Mouse (Mus musculus): ENCODE results near the gene Rab7. TPM values are rescaled to one million over a fixed set of nuclear protein-coding genes. Genes with fewer than 3 reads are reported as not detected.

The Rab7 gene
- total RNA-seq, 2 experiments from 2014 or later, result 263 to 266 TPM

Small RNA genes lying within 50 kb of the gene (microRNA-seq; reads per million reads assigned to microRNA genes)
- gene Gm47286, result not detected

Other genes starting within 250 kb of the Rab7 start
- gene Rab43, start 233.1 kb downstream of the Rab7 start, total RNA-seq (2021), result 1 to 10 TPM; 3.2 to 5.9 TPM
- gene Gm45140, start 209.5 kb downstream of the Rab7 start, total RNA-seq (2021), result under 1 TPM in 1 of 2 experiments, not detected in 1; 0.59 TPM
- 10 to 100 TPM; 19.5 to 22.6 TPM for gene Isy1, start 206.5 kb downstream of the Rab7 start, total RNA-seq (2021)
- gene Cnbp, start 194.2 kb downstream of the Rab7 start, total RNA-seq (2021), result 100 to 1,000 TPM; 462 to 552 TPM
- gene Copg1, start 157.5 kb downstream of the Rab7 start, total RNA-seq (2021), result 10 to 100 TPM; 27.9 to 28.9 TPM
- gene Hmces, start 131.3 kb downstream of the Rab7 start, total RNA-seq (2021), result 1 to 10 TPM; 6.1 to 7.5 TPM
- gene H1fx, start 63.6 kb downstream of the Rab7 start, total RNA-seq (2021), result under 1 TPM; 0.62 TPM
- gene Rpn1, start 39.2 kb upstream of the Rab7 start, total RNA-seq (2021), result 10 to 100 TPM; 79.2 to 85.8 TPM
- 1 to 10 TPM; 5.7 to 6.6 TPM for gene Gata2, start 148.6 kb upstream of the Rab7 start, total RNA-seq (2021)
- gene Dnajb8, start 177.0 kb upstream of the Rab7 start, total RNA-seq (2021), result not detected

All from gastrocnemius, adult 18-20 months (tissue).